Mouse (Mus musculus) c-Kit-positive CD71-positive TER-119-negative erythroid progenitor cells, embryonic 14.5 days (primary cell): ENCODE data around the gene Tnfsf9.

Experiments
- DNase-seq: peaks from one replicate; pipeline ENCODE4 v3.0.0-alpha.2; 2013; ENCODE audit warnings: low read depth

The Tnfsf9 gene

DNA sequence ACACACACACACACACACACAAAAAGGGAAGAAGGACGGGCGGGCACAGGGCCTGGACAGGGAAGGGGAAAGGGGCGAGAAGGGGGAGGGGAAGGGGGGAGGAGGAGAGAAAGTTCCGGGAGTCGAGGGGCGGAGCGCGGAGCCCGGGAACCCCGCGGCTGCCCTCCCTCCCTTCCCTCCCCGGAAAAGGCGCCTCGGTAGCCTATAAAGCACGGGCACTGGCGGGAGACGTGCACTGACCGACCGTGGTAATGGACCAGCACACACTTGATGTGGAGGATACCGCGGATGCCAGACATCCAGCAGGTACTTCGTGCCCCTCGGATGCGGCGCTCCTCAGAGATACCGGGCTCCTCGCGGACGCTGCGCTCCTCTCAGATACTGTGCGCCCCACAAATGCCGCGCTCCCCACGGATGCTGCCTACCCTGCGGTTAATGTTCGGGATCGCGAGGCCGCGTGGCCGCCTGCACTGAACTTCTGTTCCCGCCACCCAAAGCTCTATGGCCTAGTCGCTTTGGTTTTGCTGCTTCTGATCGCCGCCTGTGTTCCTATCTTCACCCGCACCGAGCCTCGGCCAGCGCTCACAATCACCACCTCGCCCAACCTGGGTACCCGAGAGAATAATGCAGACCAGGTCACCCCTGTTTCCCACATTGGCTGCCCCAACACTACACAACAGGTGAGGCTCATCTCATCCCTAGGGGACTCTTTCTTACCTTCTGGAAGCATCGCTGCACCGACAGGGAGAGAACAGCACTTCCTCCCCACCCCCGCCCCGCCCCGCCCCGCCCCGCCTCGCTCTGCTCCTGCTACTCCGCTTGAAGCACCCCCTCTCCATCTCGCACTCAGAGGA lies at the start of gene Tnfsf9:
TSS of gene Tnfsf9 (plus strand) at position 145 of the 854 bp plus-strand sequence.
- no peak for DNase-seq

DNA sequence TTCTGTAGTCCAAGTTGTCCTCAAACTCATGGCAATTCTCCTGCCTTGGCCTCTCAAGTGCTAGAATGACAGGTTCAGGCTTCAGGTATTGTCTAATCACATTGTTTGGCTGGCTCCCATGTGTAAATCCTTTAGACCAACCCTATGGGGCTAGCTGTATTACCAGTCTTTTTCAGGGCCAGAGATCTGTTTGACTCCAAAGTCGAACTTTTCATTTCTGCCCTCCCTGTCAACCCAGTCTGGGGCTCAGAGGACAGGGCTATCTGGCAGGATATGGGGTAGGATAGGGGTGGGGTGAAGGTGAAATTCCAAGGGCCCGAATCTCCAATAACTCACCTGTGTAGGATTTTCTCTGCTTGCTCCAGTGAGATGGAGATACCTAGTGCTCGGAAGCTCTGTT lies 48.9 kb upstream of the Tnfsf9 start:
- no peak for DNase-seq

GRCm38 (mm10) chr17:57058891-57059485 lies 46.1 kb upstream of the Tnfsf9 start, which contains the start of gene Crb3:
Gene Crb3 (plus strand): TSS chr17:57059105.
- no peak for DNase-seq

DNA sequence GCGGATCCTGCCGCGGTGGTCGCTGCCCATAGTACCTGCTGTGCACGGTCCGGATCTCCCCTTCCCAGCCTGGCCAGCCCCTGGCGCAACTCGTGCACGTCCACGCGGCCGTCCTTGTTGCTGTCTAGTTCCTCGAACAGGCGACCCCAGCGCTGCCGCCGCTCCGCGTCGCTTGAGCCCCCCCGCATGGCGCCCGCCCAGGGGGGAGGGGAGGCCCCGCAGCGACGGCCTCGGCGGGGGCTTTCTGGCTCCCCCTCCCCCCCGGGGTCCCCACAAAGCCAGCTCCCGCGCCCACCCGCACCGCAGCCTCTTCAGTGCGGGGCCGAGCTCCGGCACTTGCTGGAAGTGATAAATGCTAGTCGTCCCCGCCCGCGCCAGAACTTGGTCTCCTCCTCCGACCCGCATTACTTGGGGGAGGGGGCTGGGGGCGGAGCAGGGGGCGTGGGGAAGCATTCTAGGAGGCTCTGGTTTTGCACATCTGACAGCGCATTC lies 45.6 kb upstream of the Tnfsf9 start, which contains the start of gene Slc25a23:
TSS of gene Slc25a23 (minus strand) at position 378 of the 492 bp plus-strand sequence.
- peak; percentile 24 for DNase-seq

GRCm38 (mm10) chr17:57060231-57060801 lies 44.8 kb upstream of the Tnfsf9 start:
- peak; percentile 93 for DNase-seq

- DNase-seq, result no peak
These were observed 44.1 kb upstream of the Tnfsf9 start for GRCm38 (mm10) chr17:57061069-57061468.

GRCm38 (mm10) chr17:57062011-57062521 lies 43.1 kb upstream of the Tnfsf9 start:
- no peak for DNase-seq

GRCm38 (mm10) chr17:57062548-57062947 lies 42.6 kb upstream of the Tnfsf9 start:
- no peak for DNase-seq

GRCm38 (mm10) chr17:57063031-57063430 lies 42.1 kb upstream of the Tnfsf9 start:
- no peak for DNase-seq

DNA sequence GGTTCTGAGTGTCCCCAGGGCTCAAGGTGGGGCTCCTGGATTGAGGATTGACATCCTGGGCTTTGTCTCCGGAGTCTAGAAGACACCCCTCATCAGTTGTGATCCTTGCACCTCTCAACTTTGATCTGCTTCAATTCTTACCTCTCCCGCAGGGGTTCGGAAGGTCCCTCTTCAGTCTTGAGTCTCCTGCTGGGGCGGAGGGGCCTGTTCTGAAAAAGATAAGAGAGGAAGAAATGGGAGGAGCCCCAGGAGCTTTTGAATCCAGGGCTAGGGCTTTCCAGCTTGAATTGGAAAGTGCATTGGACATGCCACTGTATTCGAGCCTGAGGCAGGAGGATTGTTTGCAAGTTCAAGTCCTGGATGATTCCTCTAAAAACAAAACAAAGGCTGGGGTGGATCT lies 38.2 kb upstream of the Tnfsf9 start:
- peak; percentile 30 for DNase-seq

- DNase-seq, result no peak
These were observed 34.9 kb upstream of the Tnfsf9 start for GRCm38 (mm10) chr17:57070272-57070671.

GRCm38 (mm10) chr17:57070699-57071098 lies 34.4 kb upstream of the Tnfsf9 start:
- peak; percentile 34 for DNase-seq

DNA sequence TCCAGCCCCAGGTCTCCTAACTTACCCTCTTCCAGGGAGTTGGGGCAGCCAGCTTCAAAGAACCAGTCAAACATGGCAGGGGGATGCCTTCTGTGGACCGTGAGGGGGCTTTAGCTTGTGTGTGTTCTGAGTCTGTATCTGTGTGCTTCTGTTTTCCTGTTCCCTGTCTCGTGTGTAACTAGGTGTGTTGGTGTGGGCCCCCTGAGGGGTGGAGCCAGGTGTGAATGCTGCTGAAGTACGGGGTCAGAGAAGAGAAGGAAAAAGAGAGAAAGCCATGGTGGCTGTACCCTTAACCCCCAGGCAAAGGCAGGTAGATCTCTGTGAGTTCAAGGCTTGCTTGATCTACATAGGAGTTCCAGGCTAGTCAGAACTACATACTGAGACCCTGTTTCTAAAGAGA lies 28.2 kb upstream of the Tnfsf9 start:
- no peak for DNase-seq

GRCm38 (mm10) chr17:57078336-57078735 lies 26.8 kb upstream of the Tnfsf9 start, which contains the start of gene Dennd1c:
Gene Dennd1c (minus strand): TSS chr17:57078514.
- no peak for DNase-seq

DNA sequence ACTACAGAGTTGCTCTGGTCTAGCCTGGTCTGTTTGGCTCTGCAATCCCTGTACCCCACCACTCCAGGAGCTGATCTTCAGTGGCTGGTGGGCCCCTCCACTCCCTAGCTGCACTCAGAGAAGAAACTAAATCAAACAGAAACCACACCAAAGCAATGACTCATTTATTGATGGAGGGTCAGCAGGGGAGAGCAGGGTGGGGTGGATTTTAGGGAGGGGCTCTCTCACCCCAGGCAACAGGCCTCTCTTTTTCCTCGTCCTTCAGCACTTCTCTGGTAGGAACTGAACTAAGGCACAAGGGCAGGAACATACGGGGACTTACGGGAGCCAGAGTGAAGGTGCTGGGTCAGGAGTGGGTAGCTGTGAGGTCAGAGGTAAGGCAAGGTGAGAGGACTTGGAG lies 25.2 kb upstream of the Tnfsf9 start:
- DNase-seq, result no peak

- no peak for DNase-seq
These were observed 23.8 kb upstream of the Tnfsf9 start for GRCm38 (mm10) chr17:57081234-57081842.

DNA sequence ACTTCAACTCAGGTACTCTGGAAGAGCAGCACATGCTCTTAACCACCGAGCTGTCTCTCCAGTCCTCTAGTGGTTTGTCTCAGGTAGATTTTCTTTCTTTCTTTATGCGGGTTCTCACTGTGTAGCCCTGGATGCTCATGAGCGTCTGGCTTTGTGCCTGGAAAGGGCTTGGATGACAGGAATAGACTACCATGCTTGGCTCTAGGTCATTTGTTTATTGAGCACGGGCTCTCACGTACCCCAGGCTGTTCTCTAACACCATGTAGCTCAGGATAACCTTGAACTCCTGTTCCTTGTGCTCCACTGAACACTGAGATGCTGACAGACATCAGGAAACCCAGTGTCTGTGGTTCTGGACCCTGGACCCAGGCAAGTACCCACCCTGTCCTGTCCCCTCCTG lies 22.6 kb upstream of the Tnfsf9 start:
- no peak for DNase-seq

DNA sequence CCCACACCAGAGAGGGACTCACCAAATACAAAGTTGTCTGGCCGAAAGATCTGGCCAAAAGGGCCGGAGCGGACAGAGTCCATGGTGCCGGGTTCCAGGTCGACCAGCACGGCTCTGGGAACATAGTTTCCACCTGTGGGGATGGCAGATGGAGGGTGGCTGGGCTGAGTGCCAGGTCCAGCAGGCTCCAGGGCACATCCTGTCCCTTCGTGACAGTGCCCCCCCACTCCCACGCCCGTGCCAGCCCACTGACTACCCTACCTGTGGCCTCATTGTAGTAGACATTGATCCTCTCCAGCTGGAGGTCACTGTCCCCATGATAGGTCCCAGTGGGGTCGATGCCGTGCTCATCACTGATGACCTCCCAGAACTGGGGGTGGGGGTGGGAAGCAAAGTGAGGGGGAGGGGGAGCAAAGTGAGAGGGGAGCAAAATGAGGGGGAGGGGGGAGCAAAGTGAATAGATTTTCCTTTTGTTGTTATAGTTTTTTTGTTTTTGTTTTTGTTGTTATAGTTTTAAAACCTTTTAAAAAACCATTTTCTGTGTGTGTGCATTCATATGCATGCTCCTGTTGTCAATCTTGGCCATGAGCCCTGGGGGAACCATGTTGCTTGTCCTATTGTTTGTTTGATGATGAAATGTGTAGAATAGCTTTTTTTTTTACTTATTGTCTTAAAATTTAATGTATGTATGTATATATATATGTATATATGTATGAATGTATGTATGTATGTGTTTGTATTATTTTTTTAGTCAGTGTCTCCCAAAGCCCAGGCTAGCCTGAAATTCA lies 19.0 kb upstream of the Tnfsf9 start:
- DNase-seq, result no peak

DNA sequence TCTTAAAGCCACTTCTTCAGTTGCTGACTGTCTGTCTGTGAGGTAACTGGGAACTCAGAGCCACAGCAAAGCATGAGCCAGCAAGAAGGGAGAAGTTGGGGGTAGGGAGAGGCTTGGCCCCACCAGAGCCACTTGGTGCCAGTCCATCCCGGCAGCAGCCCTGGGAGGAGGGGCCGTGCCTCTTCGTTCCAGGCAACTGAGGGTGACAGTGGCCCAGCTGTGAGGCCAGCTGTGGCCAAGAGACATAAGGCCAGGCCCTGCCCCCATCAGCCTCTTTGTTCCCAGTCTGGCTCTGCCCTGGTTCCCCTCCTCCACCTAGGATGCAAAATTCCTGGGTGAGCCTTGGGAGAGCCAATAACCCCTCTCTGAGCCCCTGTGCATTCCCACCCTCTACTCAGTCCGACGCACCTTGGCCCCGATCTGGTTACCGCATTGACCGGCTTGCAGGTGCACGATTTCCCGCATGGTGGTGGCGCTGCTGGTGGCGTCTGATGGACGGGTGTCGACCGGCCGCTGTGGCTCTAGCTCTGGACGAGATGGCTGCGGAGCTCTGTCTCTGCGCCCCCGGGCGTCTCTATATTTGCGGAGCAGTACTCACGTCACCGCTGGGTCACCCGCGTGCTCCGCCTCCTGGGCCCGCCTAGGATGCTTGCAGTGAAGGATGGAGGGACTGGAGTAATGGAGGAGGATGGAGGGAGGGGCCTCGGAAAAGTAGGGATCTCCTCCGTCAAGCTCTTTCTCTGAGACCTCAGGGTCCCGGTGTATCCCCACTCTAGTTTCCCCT lies 17.9 kb upstream of the Tnfsf9 start, which contains the start of gene Tubb4a:
TSS of gene Tubb4a (minus strand) at position 734 of the 784 bp plus-strand sequence.
- no peak for DNase-seq

- peak; percentile 56 for DNase-seq
These were observed 10.9 kb upstream of the Tnfsf9 start for GRCm38 (mm10) chr17:57094222-57094621.
